ENCODE assay signal across 16 mouse cellular contexts in the genomic region with DNA sequence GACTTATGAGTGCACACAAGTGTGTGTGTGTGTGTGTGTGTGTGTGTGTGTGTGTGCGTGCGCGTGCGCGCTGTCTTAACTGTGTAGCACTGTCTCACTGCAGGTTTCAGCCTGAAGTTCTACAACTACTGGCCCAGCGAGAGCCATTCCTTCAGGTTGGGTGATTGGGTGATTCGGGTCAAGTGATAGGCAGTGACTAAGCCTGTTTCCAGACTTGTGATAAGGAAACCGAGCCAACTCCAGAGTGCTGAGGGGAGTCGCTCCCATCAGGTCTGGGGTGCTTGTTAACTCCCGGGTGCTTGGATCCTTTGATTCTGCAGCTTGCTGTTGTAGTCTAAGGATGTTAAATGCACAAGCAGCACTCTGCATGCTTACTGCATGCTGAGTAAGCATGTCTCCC. TPM values are rescaled to one million over a fixed set of nuclear protein-coding genes. Genes with fewer than 3 reads are reported as not detected.
A peak's percentile ranks its signal among the peaks of the same experiment; 100 is the strongest.
DNase-seq lines count a peak whose midpoint lies in the region; ATAC-seq and TF ChIP-seq lines count a peak whose summit lies in the region.
"Had no signal": no experiment of that assay in that cellular context is flagged by ENCODE, and none has a peak within 500 bp of the region (broad histone marks: within the 10 kb centered on the region; RNA-seq: fewer than 3 reads in every experiment).

No protein-coding gene starts in this region.

- H3K4me2 ChIP-seq in liver, embryonic 13.5 days: peak overlapping the region; percentile 67
- H3K4me2 ChIP-seq in stomach, postnatal 0 days (replicated peaks; ENCODE audit: low read depth): no peak overlapping the region
- H3K4me2 ChIP-seq: embryonic facial prominence, embryonic 13.5 days; forebrain, embryonic 12.5 days had no signal

- H3K4me3 ChIP-seq in megakaryocyte, embryonic 14.5 days (replicated peaks): peak overlapping the region; percentile 24
- peak overlapping the region; percentile 46 for H3K4me3 ChIP-seq in liver, embryonic 13.5 days (replicated peaks)
- no peak overlapping the region for H3K4me3 ChIP-seq in stomach, postnatal 0 days (ENCODE audit: low read depth, low read length)
- H3K4me3 ChIP-seq: embryonic facial prominence, embryonic 13.5 days; forebrain, embryonic 12.5 days had no signal

- 35% methylated on average over 10 of the region's 10 CpGs for WGBS in liver, embryonic 13.5 days (ENCODE audit: insufficient replicate concordance)
- WGBS in stomach, postnatal 0 days: 70% methylated on average over 10 of the region's 10 CpGs

- no peak for ATAC-seq in megakaryocyte, adult 5-6 weeks (ENCODE audit: poor library complexity, severe bottlenecking)
- ATAC-seq in common myeloid progenitor, adult 5-6 weeks (replicated peaks; ENCODE audit: low read depth, poor library complexity, severe bottlenecking): peak; percentile 50; the same call in 1 of the 2 replicates
- ATAC-seq in liver, embryonic 13.5 days (ENCODE audit: low read depth): peak; percentile 74
- ATAC-seq in stomach, postnatal 0 days (ENCODE audit: low FRiP score, low TSS enrichment): peak; percentile 71
- ATAC-seq: CD4-positive, CD25-positive, alpha-beta regulatory T cell, adult 4 months; hindbrain, postnatal 0 days had no signal

- H3K27me3 ChIP-seq in megakaryocyte, embryonic 14.5 days (replicated peaks): no peaks in the 10 kb centered on the region
- H3K27me3 ChIP-seq in liver, embryonic 13.5 days: no peaks in the 10 kb centered on the region
- H3K27me3 ChIP-seq in stomach, postnatal 0 days (ENCODE audit: control insufficient read depth, insufficient read depth, low read length): no peaks in the 10 kb centered on the region
- H3K27me3 ChIP-seq: embryonic facial prominence, embryonic 13.5 days; forebrain, embryonic 12.5 days had no signal

- TF ChIP-seq CTCF in stomach, postnatal 0 days (IDR thresholded peaks at IDR 0.05; ENCODE audit: low read depth): no peak

- H3K4me1 ChIP-seq in megakaryocyte, embryonic 14.5 days: peaks cover 92% of the 10 kb centered on the region
- H3K4me1 ChIP-seq in liver, embryonic 13.5 days (replicated peaks): peaks cover 82% of the 10 kb centered on the region
- no peaks in the 10 kb centered on the region for H3K4me1 ChIP-seq in stomach, postnatal 0 days (replicated peaks; ENCODE audit: control insufficient read depth, insufficient read depth)

- peak overlapping the region; percentile 92 for H3K27ac ChIP-seq in liver, embryonic 13.5 days
- H3K27ac ChIP-seq in stomach, postnatal 0 days (replicated peaks): no peak overlapping the region
- H3K27ac ChIP-seq: embryonic facial prominence, embryonic 13.5 days; forebrain, embryonic 12.5 days; hindbrain, postnatal 0 days had no signal

- no peaks in the 10 kb centered on the region for H3K9me3 ChIP-seq in megakaryocyte, embryonic 14.5 days
- H3K9me3 ChIP-seq in liver, embryonic 13.5 days (replicated peaks): no peaks in the 10 kb centered on the region
- H3K9me3 ChIP-seq in stomach, postnatal 0 days (ENCODE audit: control insufficient read depth, low read length): no peaks in the 10 kb centered on the region
- H3K9me3 ChIP-seq: embryonic facial prominence, embryonic 13.5 days; forebrain, embryonic 12.5 days had no signal

- peak overlapping the region; percentile 62; the same call in 1 of the 2 replicates for H3K9ac ChIP-seq in liver, embryonic 13.5 days
- no peak overlapping the region for H3K9ac ChIP-seq in stomach, postnatal 0 days (ENCODE audit: low read length)
- H3K9ac ChIP-seq: embryonic facial prominence, embryonic 13.5 days; forebrain, embryonic 12.5 days had no signal

- DNase-seq in liver, embryonic 13.5 days: peak; percentile 71
- DNase-seq in stomach, postnatal 0 days (ENCODE audit: low spot score): peak; percentile 59
- DNase-seq in adrenal gland, postnatal 14 days: no peak
- no peak for DNase-seq in left cerebral cortex, adult 8-10 months (ENCODE audit: low spot score in 2 of 2)
- DNase-seq: adrenal gland, postnatal 25 days; heart, postnatal 10 days; kidney, adult 9 months; midbrain, embryonic 14.5 days; thymus, adult 18-20 months had no signal

- TF ChIP-seq EP300 in stomach, postnatal 0 days (optimal IDR thresholded peaks at IDR 0.05): no peak

- H3K36me3 ChIP-seq in megakaryocyte, embryonic 14.5 days (replicated peaks; ENCODE audit: low read length): peaks cover 91% of the 10 kb centered on the region
- peaks cover 84% of the 10 kb centered on the region for H3K36me3 ChIP-seq in liver, embryonic 13.5 days
- peaks cover 10% of the 10 kb centered on the region for H3K36me3 ChIP-seq in stomach, postnatal 0 days (ENCODE audit: control insufficient read depth, insufficient read depth, low read length)

RNA-seq across cellular contexts. Expression of gene Ssbp3, which starts 14.4 kb away (rescaled TPM):
- polyA plus RNA-seq in megakaryocyte, embryonic 14.5 days (2012; ENCODE audit: insufficient read depth, low replicate concordance): 179 and 200 TPM in 2 replicates
- 26.2 and 27.6 TPM in 2 replicates for total RNA-seq in megakaryocyte, adult 5-6 weeks (2015)
- total RNA-seq in megakaryocyte, adult 5-6 weeks (2017): 21.6 and 23.9 TPM in 2 replicates
- 40.5 and 53.3 TPM in 2 replicates for total RNA-seq in common myeloid progenitor, adult 5-6 weeks (2017)
- 55.5 and 64.8 TPM in 2 replicates for polyA plus RNA-seq in liver, embryonic 13.5 days (2015; fragmentation: Nextera tagmentation; extraction: Ambion mirVana)
- 39.3 and 50.0 TPM in 2 replicates for polyA plus RNA-seq in stomach, postnatal 0 days (2015; fragmentation: Nextera tagmentation; extraction: Ambion mirVana)
- 60.6 and 66.3 TPM in 2 replicates for total RNA-seq in adrenal gland, postnatal 14 days (2021)
- 100 to 1,000 TPM; 171 to 199 (median 187) TPM for total RNA-seq in left cerebral cortex, adult 8-10 months (2022)

Comparison
In these comparisons a context has a peak if more than half of its experiments do, and no peak if none do; other contexts are left out.
1. DNase-seq: peak in liver, embryonic 13.5 days (single experiment) and stomach, postnatal 0 days (single experiment); none in adrenal gland, postnatal 14 days (single experiment) and left cerebral cortex, adult 8-10 months (0 of 2).